Mouse (Mus musculus) testis, adult 2 months (tissue): ENCODE results near the gene Itpr1. TPM values are rescaled to one million over a fixed set of nuclear protein-coding genes. Genes with fewer than 3 reads are reported as not detected.

ENCODE experiments used
- H3K27ac ChIP-seq: fragments of 200-500 bp; 2 replicates; pipeline ENCODE4 v1.5.1; 2012; ENCODE audit warnings: low read depth, low read length; ENCODE audit not compliant: control insufficient read depth, insufficient read depth
- H3K27me3 ChIP-seq: fragments of 200-500 bp; 2 replicates; pipeline ENCODE4 v1.6.1; 2012; ENCODE audit warnings: mild to moderate bottlenecking, low read length, moderate library complexity; ENCODE audit not compliant: control insufficient read depth, insufficient read depth
- H3K36me3 ChIP-seq: fragments of 200-500 bp; 2 replicates; pipeline ENCODE4 v1.6.1; 2012; ENCODE audit warnings: mild to moderate bottlenecking, low read length; ENCODE audit not compliant: control insufficient read depth, insufficient read depth
- H3K4me1 ChIP-seq: fragments of 200-500 bp; 2 replicates; pipeline ENCODE4 v1.6.1; 2012; ENCODE audit warnings: low read length; ENCODE audit not compliant: control insufficient read depth, insufficient read depth
- H3K4me3 ChIP-seq: fragments of 200-500 bp; 2 replicates; pipeline ENCODE4 v1.5.1; 2012; ENCODE audit warnings: low read depth, mild to moderate bottlenecking, low read length, moderate library complexity, mixed read lengths; ENCODE audit not compliant: control insufficient read depth
- CTCF ChIP-seq: fragments of 200-500 bp; IDR thresholded peaks from 2 replicates; pipeline ENCODE4 v1.5.1; 2012; ENCODE audit warnings: low read depth, mild to moderate bottlenecking, inconsistent platforms, low read length, moderate library complexity; ENCODE audit not compliant: control insufficient read depth, insufficient read depth, insufficient replicate concordance
- POLR2A ChIP-seq: fragments of 200-500 bp; IDR thresholded peaks from 2 replicates; pipeline ENCODE4 v1.6.1; 2012; ENCODE audit warnings: low read depth, mild to moderate bottlenecking, inconsistent platforms, low read length, moderate library complexity; ENCODE audit not compliant: control insufficient read depth
- polyA plus RNA-seq: library from polyadenylated mRNA; depleted of rRNA; stranded (reverse); fragments of >200 nt; gene quantifications from 2 replicates; pipeline ENCODE4 v1.2.3, GENCODE M21; 2012

Gene Itpr1
- polyA plus RNA-seq, 1 experiment, result 7.3 TPM

DNA sequence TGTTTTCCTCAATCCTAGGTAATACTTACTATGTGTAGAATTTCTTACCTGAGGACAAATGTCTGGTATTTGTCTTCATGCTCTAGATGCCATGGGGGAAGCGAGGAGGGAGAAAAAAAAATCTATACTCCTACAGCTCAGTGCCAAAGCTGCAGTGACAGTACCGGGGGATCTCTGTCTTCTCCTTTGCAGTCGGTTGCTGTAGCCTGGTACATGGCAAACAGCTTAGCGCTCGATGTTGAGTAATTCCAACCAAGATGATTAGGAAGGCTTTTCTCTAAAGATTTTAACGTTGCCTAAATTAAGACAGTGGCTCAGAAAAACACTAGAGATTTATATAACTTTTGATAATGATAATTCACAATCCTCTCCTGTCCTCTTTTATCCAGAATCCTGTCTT, 221.9 kb downstream of the Itpr1 start:
- Histone ChIP-seq H3K27me3 (no peaks in the 10 kb centered on the region), H3K36me3 (no peaks in the 10 kb centered on the region), H3K4me1 (no peaks in the 10 kb centered on the region), H3K27ac (no peak overlapping the region), H3K4me3 (no peak overlapping the region)
- TF ChIP-seq CTCF (no peak), POLR2A (no peak)

DNA sequence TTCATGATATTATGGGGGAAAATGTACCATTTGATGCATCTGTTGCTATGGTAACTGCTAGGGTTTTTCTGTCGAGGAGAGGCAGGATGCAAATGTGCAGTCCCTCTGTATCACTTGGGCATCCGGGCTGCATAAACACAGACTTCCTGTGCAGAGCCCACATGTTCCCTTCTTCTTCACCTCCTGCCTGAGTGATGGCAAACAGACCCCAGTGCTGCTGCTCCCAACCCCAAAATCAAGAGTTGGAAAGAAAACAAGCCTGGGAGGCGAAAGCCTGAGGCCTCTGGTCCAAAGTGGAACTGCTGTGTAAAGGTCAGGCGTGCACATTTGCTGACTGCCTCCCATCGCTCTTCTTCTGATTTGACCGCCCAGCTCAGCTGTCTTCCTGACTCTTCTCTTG, 222.6 kb downstream of the Itpr1 start:
- no peak for TF ChIP-seq POLR2A
- no peak for TF ChIP-seq CTCF
- H3K36me3 ChIP-seq, result no peaks in the 10 kb centered on the region
- H3K27me3 ChIP-seq, result no peaks in the 10 kb centered on the region
- no peaks in the 10 kb centered on the region for H3K4me1 ChIP-seq
- no peak overlapping the region for H3K27ac ChIP-seq
- no peak overlapping the region for H3K4me3 ChIP-seq

DNA sequence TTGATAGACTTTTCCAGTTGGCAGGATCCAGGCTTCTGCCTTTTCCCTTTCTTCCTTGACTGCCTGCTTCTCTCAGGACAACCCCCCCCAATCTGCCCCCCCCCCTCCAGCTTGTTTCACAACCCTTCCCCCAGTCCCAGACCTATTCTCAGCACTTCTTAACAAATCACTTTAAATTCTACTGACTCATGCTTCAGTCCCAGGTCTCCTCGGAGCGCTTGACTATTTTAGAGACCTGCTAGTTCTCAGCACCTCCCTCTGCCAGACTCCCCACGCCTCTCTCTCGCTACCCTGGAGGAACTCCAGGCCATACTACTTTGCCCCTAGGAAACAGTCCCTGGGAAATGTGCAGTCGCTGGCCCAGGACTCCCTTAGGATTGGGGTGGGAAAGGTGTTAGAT, 223.7 kb downstream of the Itpr1 start:
- no peak overlapping the region for H3K4me3 ChIP-seq
- H3K27me3 ChIP-seq, result no peaks in the 10 kb centered on the region
- H3K4me1 ChIP-seq, result no peaks in the 10 kb centered on the region
- H3K36me3 ChIP-seq, result no peaks in the 10 kb centered on the region
- H3K27ac ChIP-seq, result no peak overlapping the region
- no peak for TF ChIP-seq POLR2A

GRCm38 (mm10) chr6:108441290-108441689, 228.4 kb downstream of the Itpr1 start:
- no peak overlapping the region for H3K27ac ChIP-seq
- TF ChIP-seq CTCF, result no peak
- TF ChIP-seq POLR2A, result no peak
- H3K4me1 ChIP-seq, result no peaks in the 10 kb centered on the region
- H3K27me3 ChIP-seq, result no peaks in the 10 kb centered on the region
- no peak overlapping the region for H3K4me3 ChIP-seq
- H3K36me3 ChIP-seq, result no peaks in the 10 kb centered on the region

DNA sequence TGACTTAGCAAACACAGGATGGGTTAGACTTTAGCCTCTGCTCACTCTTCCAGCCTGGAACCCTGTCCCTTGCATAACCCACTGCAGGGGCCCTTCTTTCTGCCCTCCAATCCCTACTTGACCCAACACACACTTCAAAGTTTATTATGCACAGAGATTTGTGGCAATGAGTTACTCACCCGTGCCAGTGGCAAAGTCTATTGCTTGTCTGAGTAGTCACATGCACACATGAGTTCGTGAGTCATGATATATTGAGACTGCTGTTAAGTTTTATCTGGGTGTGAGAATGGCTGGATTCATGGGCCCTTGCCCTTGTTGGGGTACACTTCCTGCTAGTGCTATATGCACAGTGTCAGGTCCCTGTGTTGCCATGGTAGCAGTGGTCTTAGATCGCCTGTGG, 229.4 kb downstream of the Itpr1 start:
- H3K36me3 ChIP-seq, result no peaks in the 10 kb centered on the region
- H3K4me1 ChIP-seq, result no peaks in the 10 kb centered on the region
- no peak overlapping the region for H3K4me3 ChIP-seq
- TF ChIP-seq CTCF (no peak), POLR2A (no peak)
- H3K27ac ChIP-seq, result no peak overlapping the region
- no peaks in the 10 kb centered on the region for H3K27me3 ChIP-seq

DNA sequence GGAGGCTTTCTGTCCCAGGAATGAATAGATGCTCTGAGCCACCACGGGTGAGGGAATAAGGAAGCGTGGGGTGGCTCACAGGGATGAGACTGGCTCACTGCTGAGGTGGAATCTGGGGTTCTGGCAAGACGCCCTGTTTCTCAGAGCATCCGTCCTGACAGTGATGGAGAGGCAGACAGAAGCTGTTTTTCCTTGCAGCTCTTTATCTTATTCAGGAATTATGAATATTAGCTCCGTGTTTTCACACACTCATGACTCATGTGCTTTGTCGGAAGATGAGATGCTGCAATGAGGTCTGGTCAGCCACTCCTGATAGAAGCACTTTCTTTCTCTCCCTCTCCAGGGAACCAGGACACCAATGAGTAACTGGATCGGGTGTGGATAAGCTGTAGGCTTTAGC, 231.5 kb downstream of the Itpr1 start:
- Histone ChIP-seq H3K4me3 (no peak overlapping the region), H3K27me3 (no peaks in the 10 kb centered on the region), H3K27ac (no peak overlapping the region), H3K4me1 (no peaks in the 10 kb centered on the region), H3K36me3 (no peaks in the 10 kb centered on the region)
- no peak for TF ChIP-seq POLR2A
- TF ChIP-seq CTCF, result no peak

- H3K4me3 ChIP-seq, result no peak overlapping the region
- TF ChIP-seq POLR2A (no peak), CTCF (no peak)
- no peaks in the 10 kb centered on the region for H3K4me1 ChIP-seq
- H3K27me3 ChIP-seq, result no peaks in the 10 kb centered on the region
- no peaks in the 10 kb centered on the region for H3K36me3 ChIP-seq
- no peak overlapping the region for H3K27ac ChIP-seq
Observed at GRCm38 (mm10) chr6:108445006-108445405, 232.1 kb downstream of the Itpr1 start.

GRCm38 (mm10) chr6:108446766-108447165, 233.9 kb downstream of the Itpr1 start:
- H3K27ac ChIP-seq, result no peak overlapping the region
- H3K27me3 ChIP-seq, result no peaks in the 10 kb centered on the region
- no peak for TF ChIP-seq CTCF
- no peak for TF ChIP-seq POLR2A

More at GRCm38 (mm10) chr6:108446766-108447165, 233.9 kb downstream of the Itpr1 start:
- Histone ChIP-seq H3K36me3 (no peaks in the 10 kb centered on the region), H3K4me3 (no peak overlapping the region), H3K4me1 (no peaks in the 10 kb centered on the region)
